Mouse (Mus musculus) NIH3T3 (cell line): ENCODE results near the gene S100a16.
A peak's percentile ranks its signal among the peaks of the same experiment; 100 is the strongest.

ENCODE experiments used
- DNase-seq: peaks from one replicate; pipeline ENCODE4 v3.0.0-alpha.2; 2012; ENCODE audit warnings: low read depth

Gene S100a16

GRCm38 (mm10) chr3:90517711-90518110, 19.3 kb upstream of the S100a16 start:
- DNase-seq, result no peak

- DNase-seq, result peak; percentile 81
Observed at GRCm38 (mm10) chr3:90525421-90525820, 11.6 kb upstream of the S100a16 start.

- no peak for DNase-seq
Observed at GRCm38 (mm10) chr3:90526076-90526475, 11.0 kb upstream of the S100a16 start.

- peak; percentile 48 for DNase-seq
Observed at GRCm38 (mm10) chr3:90526580-90526979, 10.5 kb upstream of the S100a16 start, which contains the start of gene S100a14. Gene S100a14 (plus strand): TSS chr3:90526856.

GRCm38 (mm10) chr3:90527291-90527873, 9.7 kb upstream of the S100a16 start:
- DNase-seq, result no peak

- no peak for DNase-seq
Observed at GRCm38 (mm10) chr3:90531713-90532112, 5.3 kb upstream of the S100a16 start.

GRCm38 (mm10) chr3:90535446-90535845, 1.6 kb upstream of the S100a16 start:
- no peak for DNase-seq

- DNase-seq, result no peak
Observed at GRCm38 (mm10) chr3:90537905-90538296, 847 bp downstream of the S100a16 start.

- no peak for DNase-seq
Observed at GRCm38 (mm10) chr3:90540904-90541303, 3.9 kb downstream of the S100a16 start.

- peak; percentile 60 for DNase-seq
Observed at GRCm38 (mm10) chr3:90549676-90550420, 12.8 kb downstream of the S100a16 start.

GRCm38 (mm10) chr3:90550421-90550790, 13.4 kb downstream of the S100a16 start:
- peak; percentile 28 for DNase-seq

- peak; percentile 19 for DNase-seq
Observed at GRCm38 (mm10) chr3:90552231-90552630, 15.2 kb downstream of the S100a16 start.

GRCm38 (mm10) chr3:90555954-90556353, 18.9 kb downstream of the S100a16 start:
- DNase-seq, result peak; percentile 66

GRCm38 (mm10) chr3:90560008-90560628, 23.1 kb downstream of the S100a16 start, which contains the start of gene S100a3:
Gene S100a3 (plus strand): TSS chr3:90560578.
- DNase-seq, result no peak

GRCm38 (mm10) chr3:90574691-90575090, 37.6 kb downstream of the S100a16 start:
- DNase-seq, result peak; percentile 76

- peak; percentile 47 for DNase-seq
Observed at GRCm38 (mm10) chr3:90575320-90575719, 38.3 kb downstream of the S100a16 start.

- no peak for DNase-seq
Observed at GRCm38 (mm10) chr3:90576351-90577001, 39.4 kb downstream of the S100a16 start.

- peak; percentile 58 for DNase-seq
Observed at GRCm38 (mm10) chr3:90579433-90579832, 42.4 kb downstream of the S100a16 start.

GRCm38 (mm10) chr3:90581141-90581540, 44.1 kb downstream of the S100a16 start:
- no peak for DNase-seq

- DNase-seq, result peak; percentile 44
Observed at GRCm38 (mm10) chr3:90582156-90582555, 45.1 kb downstream of the S100a16 start.

- no peak for DNase-seq
Observed at GRCm38 (mm10) chr3:90582556-90582955, 45.5 kb downstream of the S100a16 start.

GRCm38 (mm10) chr3:90583893-90584292, 46.8 kb downstream of the S100a16 start:
- DNase-seq, result peak; percentile 47

- DNase-seq, result peak; percentile 94
Observed at GRCm38 (mm10) chr3:90585595-90585994, 48.5 kb downstream of the S100a16 start.
